ENCODE assay signal across 10 mouse cellular contexts in genomic region chr9:120855293-120856050, GRCm38 (mm10).
A peak's percentile ranks its signal among the peaks of the same experiment; 100 is the strongest.
DNase-seq lines count a peak whose midpoint lies in the region; ATAC-seq and TF ChIP-seq lines count a peak whose summit lies in the region.
"Had no signal": no experiment of that assay in that cellular context is flagged by ENCODE, and none has a peak within 500 bp of the region (broad histone marks: within the 10 kb centered on the region; RNA-seq: fewer than 3 reads in every experiment).

No protein-coding gene starts in this region.

- TF ChIP-seq CTCF in heart, adult 2 months (IDR thresholded peaks at IDR 0.05), result no peak
- TF ChIP-seq CTCF in C2C12 (IDR thresholded peaks at IDR 0.05; ENCODE audit: control insufficient read depth, insufficient read depth, insufficient read length), result no peak
- TF ChIP-seq CTCF in hindbrain, postnatal 0 days (IDR thresholded peaks at IDR 0.05; ENCODE audit: low read depth), result no peak

- peak; percentile 64 to 66 for DNase-seq in heart, adult 2 months
- no peak for DNase-seq in heart, embryonic 10.5 days (ENCODE audit: low spot score)
- DNase-seq in hindbrain, postnatal 0 days (ENCODE audit: low spot score), result peak; percentile 53
- no peak for DNase-seq in spleen, adult 12 weeks (ENCODE audit: low spot score)
- no peak for DNase-seq in testis, postnatal 10 days (ENCODE audit: low spot score)
- no peak for DNase-seq in thymus, postnatal 25 days

- peak; percentile 66; the same call in 1 of the 2 replicates for ATAC-seq in embryonic facial prominence, embryonic 15.5 days (ENCODE audit: insufficient number of reproducible peaks, low FRiP score, low TSS enrichment, low read depth)
- 0 out of 2 replicates have a peak, but pooled peaks have one; percentile 21 for ATAC-seq in hindbrain, postnatal 0 days
- ATAC-seq: Patski had no signal

- no peaks in the 10 kb centered on the region for H3K79me3 ChIP-seq in C2C12 (ENCODE audit: low read depth)

- intact Hi-C loops in heart, adult 2 months (cut with DNase I), result loop anchor here (2.0 kb wide), 1 partner anchor 77 kb away; no protein-coding TSS in a partner anchor

- H3K9ac ChIP-seq in heart, adult 2 months (ENCODE audit: low read depth, low read length), result no peak overlapping the region
- H3K9ac ChIP-seq in embryonic facial prominence, embryonic 15.5 days, result no peak overlapping the region
- H3K9ac ChIP-seq in hindbrain, postnatal 0 days (replicated peaks; ENCODE audit: low read length), result no peak overlapping the region

- no peak for TF ChIP-seq POLR2A in heart, adult 2 months (IDR thresholded peaks at IDR 0.05; ENCODE audit: insufficient read depth, low read depth, low read length)

- H3K27ac ChIP-seq in heart, adult 2 months, result peak overlapping the region; percentile 47; the same call in 1 of the 2 replicates
- H3K27ac ChIP-seq in heart, embryonic 10.5 days, result no peak overlapping the region
- peak overlapping the region; percentile 3; the same call in 1 of the 2 replicates for H3K27ac ChIP-seq in embryonic facial prominence, embryonic 15.5 days (replicated peaks)
- no peak overlapping the region for H3K27ac ChIP-seq in hindbrain, postnatal 0 days
- H3K27ac ChIP-seq: kidney, postnatal 0 days had no signal

- H3K4me2 ChIP-seq in embryonic facial prominence, embryonic 15.5 days (replicated peaks), result no peak overlapping the region
- H3K4me2 ChIP-seq in hindbrain, postnatal 0 days (ENCODE audit: low read depth, low read length), result no peak overlapping the region

- H3ac ChIP-seq in C2C12 (ENCODE audit: control insufficient read depth, insufficient read length, low read depth), result no peak overlapping the region

- WGBS in heart, adult 2 months, result 56% methylated on average over 3 of the region's 3 CpGs
- WGBS in heart, embryonic 10.5 days, result 56% methylated on average over 3 of the region's 3 CpGs
- 31% methylated on average over 3 of the region's 3 CpGs for WGBS in embryonic facial prominence, embryonic 15.5 days
- WGBS in hindbrain, postnatal 0 days, result 38% methylated on average over 3 of the region's 3 CpGs

- no peaks in the 10 kb centered on the region for H3K9me3 ChIP-seq in heart, embryonic 10.5 days
- H3K9me3 ChIP-seq in embryonic facial prominence, embryonic 15.5 days (replicated peaks), result no peaks in the 10 kb centered on the region
- H3K9me3 ChIP-seq in hindbrain, postnatal 0 days (ENCODE audit: low read length), result no peaks in the 10 kb centered on the region

- H3K4me1 ChIP-seq in heart, adult 2 months (ENCODE audit: control insufficient read depth, insufficient read depth, low read length), result peaks cover 25% of the 10 kb centered on the region
- peaks cover 16% of the 10 kb centered on the region for H3K4me1 ChIP-seq in heart, embryonic 10.5 days
- peaks cover 21% of the 10 kb centered on the region for H3K4me1 ChIP-seq in embryonic facial prominence, embryonic 15.5 days
- H3K4me1 ChIP-seq in hindbrain, postnatal 0 days (ENCODE audit: insufficient read depth, low read length), result no peaks in the 10 kb centered on the region

- no peaks in the 10 kb centered on the region for H3K36me3 ChIP-seq in heart, adult 2 months (ENCODE audit: control insufficient read depth, insufficient read depth, low read length)
- no peaks in the 10 kb centered on the region for H3K36me3 ChIP-seq in heart, embryonic 10.5 days
- H3K36me3 ChIP-seq in C2C12 (ENCODE audit: control insufficient read depth, insufficient read depth), result no peaks in the 10 kb centered on the region
- H3K36me3 ChIP-seq in embryonic facial prominence, embryonic 15.5 days, result no peaks in the 10 kb centered on the region
- H3K36me3 ChIP-seq in hindbrain, postnatal 0 days (ENCODE audit: insufficient read depth, low read length), result no peaks in the 10 kb centered on the region

- no peaks in the 10 kb centered on the region for H3K79me2 ChIP-seq in heart, adult 2 months (replicated peaks; ENCODE audit: control insufficient read depth, insufficient read depth, low read length)
- no peaks in the 10 kb centered on the region for H3K79me2 ChIP-seq in C2C12 (ENCODE audit: control insufficient read depth, insufficient read depth)

- peak; percentile 50; the same call in 1 of the 2 replicates for TF ChIP-seq EP300 in heart, adult 2 months (IDR thresholded peaks at IDR 0.05; ENCODE audit: insufficient read depth, low read depth, low read length)

- no peak overlapping the region for H3K4me3 ChIP-seq in heart, adult 2 months
- no peak overlapping the region for H3K4me3 ChIP-seq in heart, embryonic 10.5 days
- no peak overlapping the region for H3K4me3 ChIP-seq in C2C12 (ENCODE audit: insufficient read depth, poor library complexity, severe bottlenecking)
- H3K4me3 ChIP-seq in embryonic facial prominence, embryonic 15.5 days (replicated peaks), result no peak overlapping the region
- no peak overlapping the region for H3K4me3 ChIP-seq in hindbrain, postnatal 0 days (ENCODE audit: low read length)

- no peaks in the 10 kb centered on the region for H3K27me3 ChIP-seq in heart, adult 2 months (ENCODE audit: control insufficient read depth, insufficient read depth, low read length)
- no peaks in the 10 kb centered on the region for H3K27me3 ChIP-seq in heart, embryonic 10.5 days (ENCODE audit: insufficient read depth, poor library complexity, severe bottlenecking)
- no peaks in the 10 kb centered on the region for H3K27me3 ChIP-seq in C2C12 (ENCODE audit: control insufficient read depth, insufficient read depth, insufficient read length)
- no peaks in the 10 kb centered on the region for H3K27me3 ChIP-seq in embryonic facial prominence, embryonic 15.5 days
- H3K27me3 ChIP-seq in hindbrain, postnatal 0 days (ENCODE audit: insufficient read depth, low read length), result no peaks in the 10 kb centered on the region
- H3K27me3 ChIP-seq: Patski had no signal

TF ChIP-seq in C2C12, 6 proteins besides CTCF, POLR2A, EP300 and RAD21:
- TF ChIP-seq USF1 (IDR thresholded peaks at IDR 0.05; ENCODE audit: low read depth) (no peak), FOSL1 (IDR thresholded peaks at IDR 0.05; ENCODE audit: insufficient read depth, low read length, poor library complexity, severe bottlenecking) (no peak), MYOD1 (IDR thresholded peaks at IDR 0.05; ENCODE audit: control insufficient read depth, insufficient read length, low read depth) (peak; percentile 76), MYOG (IDR thresholded peaks at IDR 0.05; ENCODE audit: control insufficient read depth, extremely low read depth, insufficient read length) (no peak), CEBPB (IDR thresholded peaks at IDR 0.05; ENCODE audit: low read depth) (peak; percentile 23), MAX (IDR thresholded peaks at IDR 0.05) (no peak)

Comparison
In these comparisons a context has a peak if more than half of its experiments do, and no peak if none do; other contexts are left out.
1. DNase-seq: peak in heart, adult 2 months (2 of 2) and hindbrain, postnatal 0 days (single experiment); none in heart, embryonic 10.5 days (single experiment), spleen, adult 12 weeks (single experiment), testis, postnatal 10 days (single experiment) and thymus, postnatal 25 days (single experiment).
2. H3K27ac ChIP-seq: peak in heart, adult 2 months (single experiment) and embryonic facial prominence, embryonic 15.5 days (single experiment); none in heart, embryonic 10.5 days (single experiment) and hindbrain, postnatal 0 days (single experiment).